Mouse (Mus musculus): ENCODE results near the gene Acer1.
"Not testable (repeated sequence)": the region's sequence is repeated elsewhere in the genome, so short reads cannot be mapped to it uniquely, and the experiment has no call there.

The Acer1 gene

DNA sequence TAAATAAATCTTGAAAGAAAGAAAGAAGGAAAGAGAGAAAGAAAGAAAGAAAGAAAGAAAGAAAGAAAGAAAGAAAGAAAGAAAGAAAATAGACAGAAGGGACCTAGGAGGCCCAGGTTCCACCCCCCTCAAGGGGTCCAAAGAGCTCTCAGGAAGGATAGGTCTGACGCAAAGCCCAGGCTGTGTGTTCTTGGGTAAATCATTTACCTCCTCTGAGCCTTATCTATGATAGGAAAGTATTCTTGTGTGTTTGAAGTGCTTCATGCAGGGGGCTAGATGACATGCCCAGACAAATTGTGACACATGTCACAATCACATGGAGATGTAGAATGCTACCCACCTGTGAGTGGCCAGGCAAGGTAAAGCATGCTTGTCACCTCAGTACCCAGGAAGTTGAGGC lies 29.3 kb downstream of the Acer1 start:
- no peak for DNase-seq (ENCODE audit: low spot score in 2 of 2)

DNA sequence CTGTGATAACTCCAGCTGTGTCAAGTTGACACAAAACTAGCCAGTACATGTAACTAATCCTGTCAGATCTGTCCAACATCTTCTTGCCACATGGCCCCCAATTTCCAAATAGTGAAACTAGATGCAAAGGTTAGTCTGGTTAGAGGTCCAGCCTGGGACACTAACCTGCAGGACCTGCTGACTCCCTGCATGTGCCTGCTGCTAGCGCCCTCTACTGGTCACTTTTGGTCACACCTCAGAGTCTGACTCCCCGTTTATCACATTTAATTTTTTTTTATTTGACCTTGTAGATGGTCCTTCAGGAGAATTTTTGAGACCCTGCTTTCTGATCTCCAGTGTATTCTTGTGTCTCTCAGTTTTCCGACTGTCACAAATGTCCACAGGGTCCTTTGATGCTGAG lies 31.0 kb downstream of the Acer1 start:
- DNase-seq (ENCODE audit: low spot score in 2 of 2), result no peak

DNA sequence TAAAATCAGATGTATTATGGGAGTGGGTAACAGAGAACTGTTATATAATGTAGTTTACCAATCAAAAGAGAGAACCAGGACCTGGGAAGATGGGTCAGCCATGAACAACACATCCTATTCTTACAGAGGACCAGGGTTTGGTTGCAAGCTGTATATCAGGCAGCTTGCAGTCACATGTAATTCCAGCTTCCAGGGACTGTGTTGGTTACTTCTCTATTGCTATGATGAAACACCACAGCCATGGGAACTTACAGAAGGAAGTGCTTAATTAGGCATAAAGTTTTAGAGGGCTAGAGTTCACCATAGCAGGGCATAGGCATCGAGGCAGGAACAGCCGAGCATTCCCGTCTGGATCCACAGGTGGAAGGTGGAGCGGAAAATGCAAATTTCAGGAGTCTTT lies 43.2 kb downstream of the Acer1 start:
- no peak for DNase-seq (ENCODE audit: low spot score in 2 of 2)

DNA sequence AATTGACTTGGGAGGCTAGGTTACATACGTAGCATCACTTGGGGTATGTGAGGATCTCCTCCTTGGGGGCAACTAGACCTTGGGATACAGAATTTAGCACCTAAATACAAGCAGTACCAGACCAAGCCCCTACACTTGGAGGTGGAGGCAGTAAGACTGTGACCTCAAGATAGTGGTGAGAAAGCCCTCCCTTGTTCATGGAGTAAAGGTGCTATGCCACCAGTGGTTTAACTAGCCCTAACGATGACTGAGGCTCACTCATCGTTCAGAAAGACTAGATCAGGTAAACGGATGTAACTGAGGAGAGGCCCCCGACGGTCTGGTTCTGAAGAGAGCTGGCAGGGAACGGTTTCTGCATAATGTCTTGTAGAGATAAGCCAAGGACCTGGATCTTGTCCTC lies 45.2 kb downstream of the Acer1 start:
- no peak for DNase-seq (ENCODE audit: low spot score in 2 of 2)

- peak; percentile 99 for DNase-seq (ENCODE audit: low spot score in 2 of 2)
Measured at GRCm38 (mm10) chr17:56935363-56936131, 46.4 kb downstream of the Acer1 start, which contains the start of gene Mllt1. Mllt1 (minus strand) TSS chr17:56935415.

DNA sequence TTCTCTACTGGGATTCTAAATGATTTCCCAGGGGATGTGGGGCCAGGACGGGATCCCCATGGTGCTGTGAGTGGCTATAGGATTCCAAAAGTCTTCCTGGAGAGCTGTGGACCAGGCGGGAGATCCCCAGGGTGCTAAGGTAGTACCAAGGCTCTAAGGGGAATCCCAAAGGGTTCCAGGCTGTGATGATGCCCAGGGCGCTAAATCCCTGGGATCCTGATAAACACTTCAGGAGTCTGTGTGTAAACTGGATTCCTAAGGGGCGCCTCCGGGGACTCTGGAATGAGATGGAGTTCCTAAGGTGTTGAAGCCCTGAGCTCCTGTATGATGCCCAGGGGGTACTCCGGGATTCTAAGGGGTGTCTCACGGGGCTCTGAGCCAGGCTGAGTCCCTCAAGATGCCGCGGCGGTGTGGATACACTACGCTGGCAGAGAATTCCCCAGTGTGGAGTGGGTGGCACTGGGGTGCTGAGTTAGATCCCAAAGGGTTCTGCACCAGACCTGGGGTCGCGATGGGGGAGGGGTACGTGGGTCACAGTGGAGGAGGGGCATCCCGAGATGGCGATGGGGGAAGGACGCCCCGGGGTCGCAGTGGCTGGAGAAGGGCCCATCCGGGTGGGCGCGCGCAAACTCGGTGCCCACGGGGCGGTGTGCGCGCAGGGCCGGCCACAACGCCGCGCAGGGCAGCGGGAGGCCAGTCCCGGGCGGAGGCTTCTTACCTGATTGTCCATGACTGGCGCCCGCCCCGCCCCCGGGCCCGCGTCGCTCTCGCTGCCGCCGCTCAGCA lies 47.2 kb downstream of the Acer1 start:
- peak; percentile 59 to 62 for DNase-seq (ENCODE audit: low spot score in 2 of 2)

DNA sequence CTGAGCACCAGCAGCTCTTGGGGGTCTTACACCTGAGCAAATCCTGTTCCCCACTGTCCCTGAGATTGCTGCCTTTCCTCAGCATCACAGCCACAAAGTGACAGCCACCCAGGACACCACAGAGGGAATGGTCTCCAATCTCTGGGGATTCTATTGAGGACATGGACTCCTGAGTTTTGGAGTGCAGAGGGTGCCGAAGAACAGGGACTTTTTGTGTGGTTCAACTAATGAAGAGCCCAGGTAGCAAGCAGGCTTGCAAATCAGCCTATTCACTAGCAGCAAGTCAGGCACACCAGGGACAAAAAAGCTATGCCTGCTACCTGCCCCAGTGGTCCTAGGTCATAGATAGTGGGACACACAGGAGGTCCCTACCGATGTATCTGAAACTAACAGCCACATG lies 48.5 kb downstream of the Acer1 start:
- DNase-seq (ENCODE audit: low spot score in 2 of 2), result peak in 1 of 2 experiments; percentile 20

GRCm38 (mm10) chr17:56930026-56930425 lies 51.9 kb downstream of the Acer1 start:
- peak in 1 of 2 experiments; percentile 18 for DNase-seq (ENCODE audit: low spot score in 2 of 2)

GRCm38 (mm10) chr17:56929530-56929929 lies 52.4 kb downstream of the Acer1 start:
- no peak for DNase-seq (ENCODE audit: low spot score in 2 of 2)

DNA sequence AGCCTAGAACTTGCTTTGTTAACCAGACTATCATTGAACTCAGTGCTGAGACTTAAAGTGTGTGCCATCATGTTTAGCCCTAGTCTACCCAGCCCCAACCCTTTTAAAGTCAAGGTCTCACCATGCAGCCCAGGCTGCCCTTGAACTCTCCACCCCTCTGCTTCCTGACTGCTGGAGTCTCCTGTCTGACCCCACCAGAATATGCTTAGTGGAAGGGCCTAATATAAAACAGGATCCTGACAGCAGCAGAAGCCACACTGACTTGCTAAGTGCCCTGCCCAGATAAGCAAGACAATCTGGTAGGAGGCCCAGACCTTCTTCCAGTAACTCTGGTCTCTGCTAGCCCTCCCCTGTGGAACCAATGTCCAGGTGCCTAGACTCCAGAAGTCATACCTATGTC lies 52.8 kb downstream of the Acer1 start:
- no peak for DNase-seq (ENCODE audit: low spot score in 2 of 2)

- no peak for DNase-seq (ENCODE audit: low spot score in 2 of 2)
Measured at GRCm38 (mm10) chr17:56925998-56926397, 55.9 kb downstream of the Acer1 start.

- no peak for DNase-seq (ENCODE audit: low spot score in 2 of 2)
Measured at GRCm38 (mm10) chr17:56919725-56920124, 62.2 kb downstream of the Acer1 start.

GRCm38 (mm10) chr17:56917166-56917565 lies 64.8 kb downstream of the Acer1 start:
- no peak for DNase-seq (ENCODE audit: low spot score in 2 of 2)

DNA sequence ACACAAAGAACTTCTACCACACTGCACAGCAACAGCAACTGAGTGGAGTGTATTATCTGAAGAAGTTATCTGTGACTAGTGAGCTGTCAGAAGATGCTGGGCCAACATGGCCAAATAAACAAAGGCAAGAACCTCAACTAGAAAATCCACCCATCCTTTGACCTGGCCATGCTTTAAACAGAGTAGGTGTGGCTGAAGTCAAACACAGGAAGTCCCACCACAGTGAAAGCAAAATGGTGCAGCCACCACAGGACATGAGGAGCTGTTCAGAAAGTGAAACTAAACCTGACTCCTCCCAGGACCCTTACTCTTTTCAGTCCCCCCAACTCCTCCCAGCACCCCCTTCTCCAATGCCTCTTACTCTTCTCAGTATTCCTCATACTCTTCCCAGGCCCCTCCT lies 68.5 kb downstream of the Acer1 start:
- DNase-seq (ENCODE audit: low spot score in 2 of 2), result no peak

GRCm38 (mm10) chr17:56913023-56913422 lies 68.9 kb downstream of the Acer1 start:
- no peak for DNase-seq (ENCODE audit: low spot score in 2 of 2)

GRCm38 (mm10) chr17:56909764-56910163 lies 72.2 kb downstream of the Acer1 start:
- not testable (repeated sequence) for DNase-seq (ENCODE audit: low spot score in 2 of 2)

- DNase-seq (ENCODE audit: low spot score in 2 of 2), result no peak
Measured at GRCm38 (mm10) chr17:56907887-56908286, 74.0 kb downstream of the Acer1 start.

DNA sequence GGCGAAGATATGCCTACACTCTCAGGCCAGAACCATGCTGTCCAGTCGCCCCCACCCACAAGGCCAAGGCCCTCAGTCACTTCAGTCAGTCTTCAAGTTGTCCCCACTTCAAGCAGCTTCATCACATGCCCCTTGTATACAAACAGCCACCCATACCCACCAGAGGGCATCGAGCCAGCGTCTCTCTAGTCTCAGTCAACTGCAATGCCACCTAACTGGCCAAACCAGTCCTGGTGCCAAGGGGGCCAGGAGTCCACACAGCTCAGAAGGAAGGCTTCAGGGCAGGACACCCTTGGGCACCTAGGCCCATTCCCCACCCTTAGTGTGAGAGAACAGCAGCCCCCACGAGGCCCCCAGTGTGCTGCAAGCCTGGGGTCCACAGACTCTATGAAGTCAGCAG lies 74.8 kb downstream of the Acer1 start:
- no peak for DNase-seq (ENCODE audit: low spot score in 2 of 2)

DNA sequence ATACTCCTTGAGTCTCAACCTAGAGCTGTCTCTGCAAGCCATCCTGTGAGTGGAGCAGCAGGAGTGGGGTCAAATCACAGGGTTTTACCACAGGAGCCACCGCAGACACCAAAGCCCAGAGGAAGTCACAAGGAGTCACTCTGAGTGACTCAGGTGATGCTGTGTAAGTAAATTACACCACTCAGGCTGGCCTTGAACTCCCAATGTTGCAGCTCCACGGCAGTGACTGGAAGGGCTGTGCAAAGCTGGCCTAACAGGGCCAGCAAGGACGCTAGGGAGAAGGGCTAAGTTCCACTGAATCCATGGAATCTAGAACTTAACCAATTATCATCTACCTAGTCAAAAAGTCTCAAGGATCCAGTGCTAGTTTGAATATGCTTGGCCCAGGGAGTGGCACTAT lies 75.8 kb downstream of the Acer1 start:
- no peak for DNase-seq (ENCODE audit: low spot score in 2 of 2)

All from right cerebral cortex, postnatal 10 days (tissue).